Mouse (Mus musculus): ENCODE data around the gene Gsk3a. TPM values are rescaled to one million over a fixed set of nuclear protein-coding genes. Genes with fewer than 3 reads are reported as not detected.

The Gsk3a gene
- 12.0 TPM for polyA plus RNA-seq (2014; fragmentation: Illumina TruSeq; extraction: RNeasy Lipid Tissue Mini Kit (QIAGEN cat#74804); ENCODE audit: low read depth, low replicate concordance)

DNA sequence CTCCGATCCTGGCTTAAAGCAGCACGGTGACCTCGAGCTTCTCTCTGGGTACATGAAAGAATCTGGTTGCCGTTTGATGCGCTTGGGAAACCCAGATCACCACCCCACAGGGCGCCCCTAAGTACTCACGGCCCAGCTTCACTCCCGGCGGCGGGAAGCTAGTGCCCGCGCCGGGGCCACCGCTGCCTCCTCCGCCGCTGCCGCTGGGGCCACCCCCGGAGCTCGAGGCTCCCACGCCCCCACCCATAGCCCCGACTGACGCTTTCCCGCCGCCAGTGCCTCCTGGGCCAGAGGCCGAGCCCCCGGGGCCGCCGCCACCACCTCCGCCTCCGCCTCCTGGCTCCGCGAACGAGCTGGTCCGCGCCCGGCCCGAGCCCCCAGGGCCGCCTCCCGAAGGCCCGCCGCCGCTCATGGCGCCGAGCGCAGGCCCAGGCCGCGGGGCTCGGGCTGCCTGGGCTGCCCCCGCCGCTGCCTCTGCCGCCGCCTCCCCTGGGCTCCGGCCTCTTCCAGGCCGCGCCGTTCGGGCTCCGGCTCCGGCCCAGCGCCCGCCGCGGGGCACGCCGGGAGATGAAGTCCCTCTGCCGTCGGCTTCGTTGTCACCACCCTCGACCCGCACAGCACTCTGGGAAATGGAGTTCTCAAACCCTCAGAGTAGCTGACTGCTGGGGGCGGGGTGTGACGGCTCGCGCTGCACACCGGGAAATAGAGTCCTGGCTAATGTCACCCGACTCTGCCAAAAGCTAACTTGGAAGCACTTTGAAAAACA, at the start of gene Gsk3a:
Gene Gsk3a, minus strand, starts transcription at position 603 of the 766 bp plus-strand sequence.

DNA sequence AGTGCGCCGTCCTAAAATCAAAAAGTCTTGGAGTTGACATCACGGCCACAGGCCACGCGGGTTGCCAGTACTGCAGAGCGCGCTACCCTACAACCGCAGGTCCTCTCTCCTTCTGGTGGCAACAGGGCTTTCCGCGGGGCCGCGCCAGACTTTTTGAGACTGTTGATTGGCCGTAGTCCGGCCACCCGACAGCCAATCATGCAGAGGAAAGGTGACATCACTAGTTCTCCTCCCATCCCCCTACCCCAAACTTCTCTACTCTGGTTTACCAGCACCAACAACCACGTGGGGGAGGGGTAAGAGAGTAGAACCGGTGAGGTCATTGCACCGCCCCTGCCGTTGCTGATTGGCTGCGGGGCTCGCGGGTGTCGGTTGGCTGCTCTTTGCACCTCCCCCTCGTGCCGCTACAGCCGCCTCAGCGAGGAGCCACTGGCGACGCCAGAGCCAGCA, 29.7 kb upstream of the Gsk3a start, which contains the start of gene Cic:
Gene Cic, plus strand, starts transcription at position 404 of the 450 bp plus-strand sequence.

DNA sequence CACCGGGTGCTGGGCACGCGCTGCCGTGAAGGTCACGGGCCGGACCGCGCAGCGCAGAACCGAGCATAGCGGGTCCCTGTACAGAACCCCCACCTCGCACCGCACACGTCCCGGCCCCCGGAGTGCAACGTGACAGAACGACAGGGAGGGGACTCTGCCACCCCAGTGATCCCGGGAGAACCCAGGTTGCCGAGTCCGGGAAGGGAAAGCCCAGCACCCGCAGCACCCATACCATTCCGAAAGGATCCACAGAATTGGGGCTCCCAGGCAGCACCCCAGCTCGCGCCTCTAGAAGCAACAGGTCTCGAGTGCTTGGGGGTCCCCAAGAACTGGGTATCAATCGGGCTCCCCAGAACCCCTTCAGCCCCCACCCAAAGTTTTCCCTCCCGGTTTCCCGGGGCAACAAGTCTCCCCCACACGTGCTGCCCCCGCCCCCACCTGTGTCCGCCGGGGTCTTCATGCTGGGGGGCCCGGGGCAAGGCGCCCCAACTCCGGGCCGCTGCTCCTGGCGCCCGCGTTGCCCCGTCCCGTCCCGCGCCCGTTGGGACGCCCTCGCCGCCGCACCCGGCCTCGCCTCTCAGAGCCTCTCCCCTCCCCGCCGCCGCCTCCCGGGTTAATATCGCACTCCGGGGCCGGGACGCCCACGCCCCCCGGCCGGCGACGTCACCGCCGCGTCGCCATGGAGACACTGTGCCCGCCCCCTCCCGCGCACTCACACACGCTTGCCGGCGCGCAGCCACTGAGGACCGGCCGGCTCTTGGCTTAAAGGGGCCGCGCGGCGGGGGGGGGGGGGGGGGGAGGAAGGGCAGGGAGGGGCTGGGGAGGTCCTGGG, 12.7 kb upstream of the Gsk3a start, which contains the start of gene Erf:
Gene Erf, minus strand, starts transcription at position 621 of the 832 bp plus-strand sequence.

DNA sequence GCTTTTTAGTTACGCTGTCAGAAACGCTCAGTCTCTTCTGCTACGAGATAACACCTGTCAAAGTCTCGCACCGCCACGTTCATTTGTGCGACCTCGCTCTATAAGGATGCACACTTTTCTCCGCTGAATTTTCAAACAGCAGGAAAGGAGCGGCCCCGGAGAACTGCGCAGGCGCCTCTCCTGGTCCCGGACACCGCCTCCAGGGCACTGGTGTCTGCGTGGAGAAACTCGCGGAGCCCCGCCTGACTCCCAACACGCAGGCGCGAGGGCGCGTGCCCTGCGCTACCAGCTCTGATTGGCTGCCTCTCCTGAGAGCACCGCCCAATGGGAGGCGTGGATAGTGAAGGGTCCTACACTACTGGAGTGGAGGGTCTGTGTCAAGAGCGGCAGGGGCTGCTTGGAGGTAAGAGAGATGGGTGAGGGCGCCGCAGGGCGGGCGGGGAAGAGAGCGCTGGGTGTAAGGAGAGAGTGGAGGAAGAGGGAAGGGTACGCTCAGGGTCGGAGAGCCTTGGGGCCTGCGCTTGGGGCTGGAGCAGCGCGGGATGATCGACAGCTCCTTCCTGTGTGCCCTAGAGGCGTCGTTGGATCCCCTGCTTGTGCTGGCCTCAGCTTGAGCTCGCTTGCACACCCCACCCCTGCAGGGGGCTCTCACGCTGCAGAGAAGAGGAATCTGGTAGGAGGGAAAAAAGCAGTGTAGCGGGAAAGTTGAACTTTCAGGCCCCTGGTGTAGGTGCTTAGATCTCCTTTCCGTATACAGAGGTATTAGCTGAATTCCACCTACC, 16.4 kb downstream of the Gsk3a start, which contains the start of gene Zfp526:
Gene Zfp526, plus strand, starts transcription at position 324 of the 782 bp plus-strand sequence.

DNA sequence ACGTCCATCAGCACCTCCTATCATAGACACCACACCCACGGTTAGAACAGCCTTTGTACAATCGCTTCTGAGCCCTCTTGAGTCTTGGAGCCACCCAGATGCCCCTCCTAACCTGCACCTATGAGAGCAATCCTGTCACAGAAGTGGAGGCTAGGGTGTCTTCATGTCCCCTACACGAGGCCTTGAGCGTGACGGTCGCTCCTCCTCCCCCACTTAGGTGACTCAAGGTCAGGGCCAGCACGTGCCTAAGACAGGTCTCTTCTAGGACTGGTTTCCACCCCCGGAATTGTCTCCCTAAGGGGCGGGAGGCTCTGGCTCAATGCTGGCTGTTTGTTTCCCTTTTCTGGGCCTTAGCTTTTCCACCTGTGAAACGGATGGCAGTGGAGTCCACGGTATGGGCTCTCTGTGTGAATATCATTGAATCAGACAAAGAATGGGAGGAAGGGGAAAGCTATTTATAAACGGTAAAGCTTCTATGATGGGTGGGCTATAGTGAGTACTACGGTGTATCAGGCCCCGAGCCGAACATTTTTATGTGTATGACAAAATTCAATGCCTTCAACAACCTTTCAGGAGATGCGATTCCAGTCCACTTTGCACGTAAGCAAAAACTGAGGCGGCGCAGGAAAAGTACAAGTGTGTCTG, 17.1 kb downstream of the Gsk3a start, which contains the start of gene Dedd2:
Gene Dedd2, minus strand, starts transcription at position 159 of the 645 bp plus-strand sequence.

DNA sequence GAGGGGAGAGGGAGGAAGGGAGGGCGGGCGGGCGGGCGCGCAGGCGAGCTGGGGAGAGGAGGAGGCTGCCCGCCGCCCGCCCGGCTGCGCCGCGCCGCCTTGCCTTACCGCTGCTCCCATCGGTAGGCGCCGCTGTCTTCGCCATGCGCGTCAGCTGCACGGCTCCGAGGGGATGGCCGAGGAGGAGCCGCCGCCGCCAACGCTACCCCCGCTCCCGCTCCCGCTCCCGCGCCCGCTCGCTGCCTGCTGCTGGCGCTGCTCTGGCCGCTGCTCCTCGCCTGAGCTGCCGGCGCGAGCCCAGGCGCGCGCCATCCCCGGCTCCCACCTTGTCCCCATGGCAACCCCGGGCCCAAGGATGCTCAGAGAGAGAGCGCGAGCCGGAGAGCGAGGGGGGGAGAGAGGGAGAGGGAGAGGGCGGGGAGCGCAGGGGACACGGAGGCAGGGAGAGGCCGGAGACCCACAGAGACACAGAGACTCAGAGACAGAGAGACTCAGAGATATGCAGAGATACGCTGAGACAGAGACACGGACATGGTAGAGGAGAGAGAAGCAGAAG, 58.0 kb downstream of the Gsk3a start, which contains the start of gene Pou2f2:
Gene Pou2f2, minus strand, starts transcription at position 121 of the 556 bp plus-strand sequence.

Other genes starting within 250 kb of the Gsk3a start
- gene Atp1a3, start 231.9 kb downstream of the Gsk3a start, polyA plus RNA-seq (2014; fragmentation: Illumina TruSeq; extraction: RNeasy Lipid Tissue Mini Kit (QIAGEN cat#74804); ENCODE audit: low read depth, low replicate concordance) = 3.7 TPM
- not detected for gene Grik5, start 165.5 kb downstream of the Gsk3a start, polyA plus RNA-seq (2014; fragmentation: Illumina TruSeq; extraction: RNeasy Lipid Tissue Mini Kit (QIAGEN cat#74804); ENCODE audit: low read depth, low replicate concordance)
- 0.99 TPM for gene Zfp574, start 165.3 kb downstream of the Gsk3a start, polyA plus RNA-seq (2014; fragmentation: Illumina TruSeq; extraction: RNeasy Lipid Tissue Mini Kit (QIAGEN cat#74804); ENCODE audit: low read depth, low replicate concordance)
- 0.52 TPM for gene Pou2f2, start 58.1 kb downstream of the Gsk3a start, polyA plus RNA-seq (2014; fragmentation: Illumina TruSeq; extraction: RNeasy Lipid Tissue Mini Kit (QIAGEN cat#74804); ENCODE audit: low read depth, low replicate concordance)
- gene Dedd2, start 17.2 kb downstream of the Gsk3a start, polyA plus RNA-seq (2014; fragmentation: Illumina TruSeq; extraction: RNeasy Lipid Tissue Mini Kit (QIAGEN cat#74804); ENCODE audit: low read depth, low replicate concordance) = 0.52 TPM
- gene Zfp526, start 16.4 kb downstream of the Gsk3a start, polyA plus RNA-seq (2014; fragmentation: Illumina TruSeq; extraction: RNeasy Lipid Tissue Mini Kit (QIAGEN cat#74804); ENCODE audit: low read depth, low replicate concordance) = 1.2 TPM
- gene Erf, start 12.9 kb upstream of the Gsk3a start, polyA plus RNA-seq (2014; fragmentation: Illumina TruSeq; extraction: RNeasy Lipid Tissue Mini Kit (QIAGEN cat#74804); ENCODE audit: low read depth, low replicate concordance) = 1.0 TPM
- gene Cic, start 29.9 kb upstream of the Gsk3a start, polyA plus RNA-seq (2014; fragmentation: Illumina TruSeq; extraction: RNeasy Lipid Tissue Mini Kit (QIAGEN cat#74804); ENCODE audit: low read depth, low replicate concordance) = 19.0 TPM
- 1.7 TPM for gene Pafah1b3, start 60.1 kb upstream of the Gsk3a start, polyA plus RNA-seq (2014; fragmentation: Illumina TruSeq; extraction: RNeasy Lipid Tissue Mini Kit (QIAGEN cat#74804); ENCODE audit: low read depth, low replicate concordance)
- not detected for gene Prr19, start 63.6 kb upstream of the Gsk3a start, polyA plus RNA-seq (2014; fragmentation: Illumina TruSeq; extraction: RNeasy Lipid Tissue Mini Kit (QIAGEN cat#74804); ENCODE audit: low read depth, low replicate concordance)
- 0.70 TPM for gene Tmem145, start 68.3 kb upstream of the Gsk3a start, polyA plus RNA-seq (2014; fragmentation: Illumina TruSeq; extraction: RNeasy Lipid Tissue Mini Kit (QIAGEN cat#74804); ENCODE audit: low read depth, low replicate concordance)
- gene Megf8, start 79.3 kb upstream of the Gsk3a start, polyA plus RNA-seq (2014; fragmentation: Illumina TruSeq; extraction: RNeasy Lipid Tissue Mini Kit (QIAGEN cat#74804); ENCODE audit: low read depth, low replicate concordance) = 3.1 TPM
- not detected for gene Cnfn, start 131.9 kb upstream of the Gsk3a start, polyA plus RNA-seq (2014; fragmentation: Illumina TruSeq; extraction: RNeasy Lipid Tissue Mini Kit (QIAGEN cat#74804); ENCODE audit: low read depth, low replicate concordance)
- gene Lipe, start 160.9 kb upstream of the Gsk3a start, polyA plus RNA-seq (2014; fragmentation: Illumina TruSeq; extraction: RNeasy Lipid Tissue Mini Kit (QIAGEN cat#74804); ENCODE audit: low read depth, low replicate concordance) = 5.8 TPM
- gene Cxcl17, start 175.0 kb upstream of the Gsk3a start, polyA plus RNA-seq (2014; fragmentation: Illumina TruSeq; extraction: RNeasy Lipid Tissue Mini Kit (QIAGEN cat#74804); ENCODE audit: low read depth, low replicate concordance) = not detected
- 69.6 TPM for gene Ceacam1, start 239.8 kb upstream of the Gsk3a start, polyA plus RNA-seq (2014; fragmentation: Illumina TruSeq; extraction: RNeasy Lipid Tissue Mini Kit (QIAGEN cat#74804); ENCODE audit: low read depth, low replicate concordance)